Mouse (Mus musculus): ENCODE data around the gene Il31ra.
"Not testable (repeated sequence)": the region's sequence is repeated elsewhere in the genome, so short reads cannot be mapped to it uniquely, and the experiment has no call there.

Il31ra gene

DNA sequence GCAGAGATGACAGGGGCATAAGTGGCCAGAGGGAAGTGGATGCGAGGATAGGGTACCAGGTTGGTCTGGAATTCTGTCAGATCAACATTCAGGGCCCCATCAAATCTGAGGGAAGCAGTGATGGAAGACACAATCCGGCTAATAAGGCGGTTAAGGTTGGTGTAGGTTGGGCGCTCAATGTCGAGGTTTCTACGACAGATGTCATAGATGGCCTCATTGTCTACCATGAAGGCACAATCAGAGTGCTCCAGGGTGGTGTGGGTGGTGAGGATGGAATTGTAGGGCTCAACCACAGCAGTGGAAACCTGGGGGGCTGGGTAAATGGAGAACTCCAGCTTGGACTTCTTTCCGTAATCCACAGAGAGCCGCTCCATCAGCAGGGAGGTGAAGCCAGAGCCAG is at the start of gene Il31ra:
TSS of gene Il31ra (minus strand) at position 101 of the 400 bp plus-strand sequence.
- DNase-seq = not testable (repeated sequence)

DNA sequence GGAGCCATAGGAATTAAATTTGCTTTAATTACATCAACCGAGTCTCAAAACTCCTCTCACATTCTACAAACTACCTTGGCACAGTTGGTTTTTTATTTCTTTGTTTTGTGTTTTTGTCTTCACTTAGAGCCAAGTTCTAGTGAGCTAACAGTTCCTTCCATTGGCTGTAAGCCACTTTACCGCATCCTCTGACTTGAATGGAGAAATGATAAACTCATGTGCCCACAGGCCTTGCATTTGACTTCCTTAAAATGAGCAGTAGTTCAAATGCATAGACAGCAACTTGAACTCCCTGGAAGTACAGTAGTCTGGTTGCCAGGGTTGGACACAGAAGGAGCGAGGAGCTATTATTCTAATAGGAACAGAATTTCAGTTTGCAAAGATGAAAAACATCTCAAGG is 48.7 kb upstream of the Il31ra start:
- DNase-seq = no peak

DNA sequence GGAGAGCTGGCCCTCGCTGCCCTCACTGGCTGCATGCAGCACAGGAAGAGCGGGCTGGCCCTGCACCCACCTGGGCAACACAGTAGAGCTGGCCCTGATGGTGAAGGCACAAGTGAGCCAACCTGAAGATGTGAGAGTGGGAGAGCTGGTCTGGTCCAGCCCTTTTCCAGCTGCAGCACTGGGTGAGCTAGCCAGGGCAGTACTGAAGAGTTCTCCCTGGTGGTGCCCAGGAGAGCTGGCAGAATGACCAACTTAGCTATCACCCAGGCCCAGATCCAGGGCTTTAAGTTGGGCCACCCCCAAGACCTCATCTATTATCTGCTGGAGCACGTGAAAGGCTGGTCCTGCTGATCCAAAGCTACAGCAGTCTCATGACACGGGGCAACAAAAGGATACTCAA is 45.0 kb upstream of the Il31ra start:
- no peak for DNase-seq

DNA sequence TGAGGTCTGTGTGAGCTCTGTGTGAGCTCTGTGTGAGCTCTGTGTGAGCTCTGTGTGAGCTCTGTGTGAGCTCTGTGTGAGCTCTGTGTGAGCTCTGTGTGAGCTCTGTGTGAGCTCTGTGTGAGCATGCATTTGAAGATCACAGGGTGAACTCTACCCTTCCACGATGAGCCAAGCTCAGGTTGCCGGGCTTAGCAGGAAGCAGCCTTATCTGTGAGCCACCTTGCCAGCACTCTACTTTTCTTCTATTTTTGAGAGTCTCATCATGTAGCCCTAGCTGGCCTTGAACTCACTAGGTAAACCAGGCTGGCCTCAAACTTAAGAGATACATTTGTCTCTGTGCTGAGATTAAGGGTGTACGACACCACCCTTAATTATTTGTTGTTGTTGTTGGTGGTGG is 42.3 kb upstream of the Il31ra start:
- no peak for DNase-seq

DNA sequence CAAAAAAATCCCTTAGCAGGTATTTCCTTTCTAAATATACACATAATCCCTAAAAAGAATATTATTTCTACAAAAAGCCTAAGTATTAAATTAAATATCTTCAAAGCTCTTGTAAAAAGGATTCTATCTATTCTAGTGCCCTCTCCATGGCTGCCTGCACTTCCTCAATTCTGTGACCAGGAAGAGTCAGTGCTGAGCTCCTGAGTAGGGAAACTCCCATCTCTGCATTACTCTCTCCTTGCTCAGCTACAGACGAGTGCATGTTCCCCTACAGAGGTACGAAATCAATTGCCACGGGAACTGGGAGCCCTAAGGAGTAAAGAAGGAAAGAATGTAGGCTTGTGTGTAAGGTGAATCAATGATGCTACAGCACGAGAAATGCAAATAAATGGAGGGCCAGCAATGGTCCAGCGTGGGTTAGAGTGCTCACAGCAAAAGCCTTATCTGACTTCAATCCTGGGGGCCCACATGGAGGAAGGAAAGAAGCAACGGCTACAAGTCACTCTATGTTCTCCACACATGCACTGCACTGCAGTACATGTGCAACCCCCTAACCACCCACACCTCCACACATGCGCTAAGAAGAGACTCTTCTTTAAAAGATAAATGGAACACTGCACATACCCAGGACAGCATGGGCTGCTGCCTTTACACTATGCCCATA is 41.1 kb upstream of the Il31ra start:
- DNase-seq = no peak

DNA sequence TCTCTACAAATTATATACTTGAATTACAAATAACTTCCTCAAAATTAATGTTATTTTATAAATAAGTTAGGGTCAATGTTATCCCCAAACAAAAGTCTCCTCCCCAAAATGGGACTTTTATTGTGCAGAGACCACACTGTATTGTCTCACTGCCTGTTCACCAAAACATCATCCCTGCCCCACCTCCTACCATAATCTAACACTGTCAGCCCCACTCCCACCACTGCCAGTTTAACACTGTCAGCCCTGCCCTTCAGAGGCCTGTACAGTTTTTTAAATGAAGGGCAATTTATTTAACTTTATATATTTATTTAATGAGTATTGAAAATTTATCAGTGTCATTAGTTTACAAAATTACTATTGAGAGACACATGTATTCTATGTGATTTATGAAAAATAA is 31.4 kb upstream of the Il31ra start:
- DNase-seq = no peak

DNA sequence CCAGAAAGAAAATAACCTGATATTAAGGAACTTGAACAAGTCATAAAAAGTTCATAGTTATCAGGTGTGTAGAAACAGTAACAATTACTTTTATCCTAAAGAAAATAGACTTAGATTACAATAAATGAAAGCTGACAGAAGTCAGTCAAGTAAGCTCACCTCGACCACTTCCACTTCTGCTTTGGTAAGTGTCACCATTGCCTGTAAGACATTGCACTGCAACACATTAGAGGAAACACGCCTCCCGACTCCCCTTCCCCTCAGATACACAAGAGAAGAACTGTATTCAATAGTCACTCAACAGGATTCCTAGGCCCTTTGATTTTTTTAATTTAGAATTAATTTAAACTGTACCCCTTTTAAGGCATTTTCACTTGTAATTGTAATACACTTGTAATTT is 30.5 kb upstream of the Il31ra start:
- DNase-seq = no peak

DNA sequence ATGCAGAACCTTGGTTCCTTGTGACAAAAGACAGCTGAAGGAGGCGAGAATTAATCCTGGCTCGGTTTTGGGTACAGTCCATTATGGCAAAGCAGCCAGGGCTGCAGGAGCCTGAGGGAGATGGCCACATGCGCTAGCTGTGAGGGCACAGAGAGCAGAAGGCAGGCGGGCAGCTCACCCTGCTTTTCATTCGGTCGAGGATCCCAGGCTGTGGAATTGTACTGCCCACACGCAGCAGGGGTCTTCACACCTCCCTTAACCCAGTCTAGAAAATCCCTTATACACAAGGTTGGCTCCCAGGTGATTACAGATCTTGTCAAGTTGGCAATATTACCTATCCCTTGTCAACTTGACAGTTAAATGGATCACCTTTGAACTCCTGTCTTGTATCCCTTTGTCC is 29.5 kb upstream of the Il31ra start:
- no peak for DNase-seq

DNA sequence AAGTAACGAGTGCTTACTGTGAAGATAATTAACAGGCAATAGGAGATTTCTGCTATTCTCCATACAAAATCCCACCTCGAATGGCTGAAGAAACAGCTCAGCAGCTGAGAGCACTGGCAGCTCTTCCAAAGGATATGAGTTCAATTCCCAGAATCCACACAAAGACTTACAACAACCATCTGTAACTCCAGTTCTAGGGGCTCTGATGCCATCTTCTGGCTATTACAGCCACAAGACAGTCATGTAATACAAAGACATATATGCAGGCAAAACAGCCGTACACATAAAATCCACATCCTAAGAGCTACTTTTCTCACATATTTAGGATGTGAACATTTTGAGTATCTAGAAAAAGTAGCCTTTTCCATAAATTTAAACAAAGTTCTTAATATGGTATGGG is 27.4 kb upstream of the Il31ra start:
- no peak for DNase-seq

DNA sequence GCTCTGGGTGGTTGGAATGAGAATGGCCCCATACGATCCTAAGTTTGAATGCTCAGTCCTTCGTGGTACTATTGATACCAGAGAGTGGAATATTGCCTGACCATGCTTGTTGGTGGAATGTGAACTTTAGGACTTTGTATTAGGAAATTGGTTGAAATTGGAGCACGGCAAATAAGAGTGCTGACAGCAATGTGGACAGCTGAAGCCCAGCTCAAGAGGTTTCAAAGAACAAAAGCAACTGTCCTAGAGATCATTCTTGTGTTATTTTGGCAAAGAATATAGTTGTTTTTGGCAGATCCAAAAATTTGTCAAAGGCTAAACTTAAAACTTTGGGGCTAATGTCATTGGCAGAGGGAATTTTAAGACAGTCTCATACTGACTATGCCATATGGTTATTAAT is 14.4 kb upstream of the Il31ra start:
- DNase-seq = no peak

DNA sequence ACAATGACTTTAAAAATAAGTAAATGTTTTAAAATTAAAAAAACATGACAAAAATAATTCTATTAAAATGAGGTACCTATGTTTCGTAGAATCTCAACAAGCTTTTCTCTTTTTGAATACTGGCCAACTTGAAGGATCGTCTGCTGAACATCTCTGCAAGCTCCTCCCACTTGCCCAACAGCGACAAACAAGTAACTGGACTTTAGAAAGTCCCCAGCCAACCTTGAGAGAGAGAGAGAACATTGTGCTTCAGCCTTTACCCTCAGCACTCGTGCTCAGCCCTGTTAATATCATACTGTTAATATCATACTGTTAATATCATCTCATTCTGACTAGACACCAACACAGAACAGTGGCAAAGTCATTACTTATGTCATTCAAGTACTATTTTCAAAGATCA is 10.3 kb upstream of the Il31ra start:
- DNase-seq = no peak

DNA sequence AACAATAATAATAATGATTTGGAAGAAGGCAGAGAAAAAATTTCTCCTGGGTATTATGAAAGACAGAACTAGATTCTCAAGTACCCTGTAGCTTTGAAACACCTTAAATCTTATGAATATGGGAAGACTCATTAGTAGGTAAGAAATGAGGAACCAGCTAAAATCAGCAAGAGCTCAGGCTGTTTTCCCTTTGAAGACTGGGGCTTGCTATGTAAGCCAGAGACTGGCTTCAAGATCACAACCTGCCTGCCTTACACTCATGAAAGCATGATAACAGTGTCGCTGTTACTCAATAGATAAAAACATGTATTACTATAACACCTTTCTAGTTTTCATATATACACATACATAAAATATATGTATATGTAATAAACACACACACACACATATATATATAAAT is 9.7 kb upstream of the Il31ra start:
- DNase-seq = no peak

DNA sequence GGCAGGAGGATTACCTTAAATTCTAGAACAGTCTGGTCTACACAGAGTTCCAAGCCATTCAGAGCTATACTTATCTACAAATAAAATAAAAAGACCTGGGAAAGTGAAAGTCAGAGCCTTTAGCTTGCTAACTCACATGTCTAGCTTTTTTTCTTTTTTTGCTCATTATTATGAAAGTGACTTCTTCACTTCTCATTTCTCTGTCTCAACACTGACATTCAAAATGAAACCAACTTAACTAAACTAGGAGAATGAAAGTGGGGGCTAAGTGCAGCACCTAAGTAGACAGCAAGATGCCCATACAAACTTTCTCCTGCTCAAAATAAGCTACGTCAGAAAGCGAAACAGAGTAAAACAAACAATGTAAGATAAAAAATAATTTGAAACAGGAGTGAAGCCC is 8.4 kb upstream of the Il31ra start:
- no peak for DNase-seq

DNA sequence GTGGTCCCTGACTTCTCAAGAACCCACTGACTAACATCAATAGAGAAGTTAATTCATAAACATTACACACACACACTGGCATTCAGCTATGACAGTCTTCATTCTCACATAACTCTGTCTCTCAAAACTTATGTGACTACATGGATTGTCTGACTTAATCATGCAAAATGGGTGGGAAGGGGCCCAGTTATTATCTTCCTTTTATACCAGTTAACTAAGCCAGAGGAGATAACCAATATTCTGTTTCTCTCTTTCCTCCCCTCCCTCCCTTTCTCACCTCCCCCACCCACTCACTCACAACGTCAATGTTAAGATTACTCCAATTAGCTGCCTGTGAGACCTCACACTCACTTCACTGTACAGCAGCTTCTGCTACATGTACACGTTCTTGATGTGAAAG is 3.9 kb downstream of the Il31ra start:
- DNase-seq = no peak

DNA sequence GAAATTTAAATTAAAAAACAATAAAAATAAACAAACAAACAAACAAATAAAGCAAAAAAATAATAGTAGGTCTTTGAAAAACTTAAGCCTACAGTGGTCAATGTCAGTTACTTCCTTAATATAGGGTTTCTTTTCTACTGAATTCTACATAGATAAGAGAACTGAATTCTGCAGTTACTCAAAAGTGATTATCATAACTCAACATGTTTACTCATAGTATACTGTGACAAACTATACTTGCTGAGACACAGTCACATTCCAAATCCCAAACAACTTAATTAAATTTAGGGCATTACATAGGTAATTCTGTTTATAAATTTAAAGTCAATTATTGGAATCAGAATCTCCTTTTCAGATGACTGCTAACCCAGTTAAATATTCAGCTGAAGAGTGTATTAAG is 4.5 kb downstream of the Il31ra start:
- no peak for DNase-seq

DNA sequence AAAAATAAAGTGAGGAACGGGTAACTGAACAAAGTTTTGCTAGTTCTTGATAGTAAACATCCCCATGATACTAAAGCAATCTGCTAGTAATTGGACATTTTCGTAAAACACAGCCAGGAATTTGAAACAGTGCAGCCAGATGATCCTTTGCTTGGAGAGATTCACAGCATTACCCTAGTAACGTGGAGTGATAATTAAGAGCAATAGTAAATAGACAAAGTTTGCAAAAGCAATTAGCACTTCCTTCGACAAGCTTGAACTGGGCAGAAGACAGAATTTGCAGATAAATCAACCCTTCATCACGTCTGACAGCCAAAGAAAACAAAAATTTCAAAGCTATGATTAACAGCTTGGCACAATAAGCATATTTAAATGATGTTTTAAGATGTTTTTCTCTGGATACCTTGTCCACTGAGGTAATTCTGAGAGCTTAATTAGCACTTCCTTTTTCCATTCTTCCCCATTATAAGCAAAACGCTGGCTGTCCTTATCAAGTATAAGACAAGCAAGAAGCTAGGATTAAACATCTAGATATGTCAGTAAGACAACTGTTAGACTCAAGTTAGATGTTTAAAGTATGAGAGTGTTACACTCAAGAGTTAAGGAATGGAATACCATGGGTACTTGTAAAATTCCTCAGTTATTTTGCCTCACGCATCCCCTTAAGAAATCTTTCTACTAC is 9.5 kb downstream of the Il31ra start:
- no peak for DNase-seq

DNA sequence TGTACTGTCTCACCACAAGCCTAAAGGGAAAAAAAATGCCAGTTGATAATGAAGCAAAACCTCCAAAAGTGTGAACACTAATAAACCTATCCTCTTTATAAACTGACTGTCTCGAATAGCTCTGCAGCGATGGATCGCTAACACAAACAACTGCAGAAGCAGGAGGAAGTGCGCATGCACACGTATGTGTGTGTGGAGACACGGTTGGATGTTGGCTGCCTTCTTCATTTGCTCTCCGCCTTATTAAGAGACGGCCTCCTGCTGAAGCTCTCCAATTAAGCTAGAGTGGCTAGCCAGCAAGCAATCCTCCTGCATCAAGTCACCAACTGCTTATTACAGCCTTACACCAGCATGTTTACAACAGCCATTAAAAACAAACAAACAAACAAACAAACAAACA is 11.9 kb downstream of the Il31ra start:
- no peak for DNase-seq

DNA sequence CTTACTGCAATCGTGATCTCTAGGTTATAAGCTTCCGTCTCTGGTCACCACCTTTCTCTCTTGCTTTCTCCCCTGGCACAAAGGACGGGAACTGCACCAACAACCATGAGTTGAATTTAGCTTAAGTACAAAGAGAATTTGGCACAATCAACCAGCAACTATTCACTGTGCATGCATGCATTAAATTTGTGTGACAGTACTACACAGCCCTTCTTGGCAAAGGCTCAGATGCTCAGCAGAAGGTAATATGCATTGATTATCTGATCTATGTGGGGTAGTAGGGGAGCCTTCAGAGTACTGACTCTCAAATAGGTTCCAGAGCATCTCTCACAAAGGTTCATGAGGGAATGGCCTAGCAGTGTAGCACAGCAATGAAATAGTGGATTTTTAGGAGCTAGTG is 12.4 kb downstream of the Il31ra start:
- DNase-seq = no peak

DNA sequence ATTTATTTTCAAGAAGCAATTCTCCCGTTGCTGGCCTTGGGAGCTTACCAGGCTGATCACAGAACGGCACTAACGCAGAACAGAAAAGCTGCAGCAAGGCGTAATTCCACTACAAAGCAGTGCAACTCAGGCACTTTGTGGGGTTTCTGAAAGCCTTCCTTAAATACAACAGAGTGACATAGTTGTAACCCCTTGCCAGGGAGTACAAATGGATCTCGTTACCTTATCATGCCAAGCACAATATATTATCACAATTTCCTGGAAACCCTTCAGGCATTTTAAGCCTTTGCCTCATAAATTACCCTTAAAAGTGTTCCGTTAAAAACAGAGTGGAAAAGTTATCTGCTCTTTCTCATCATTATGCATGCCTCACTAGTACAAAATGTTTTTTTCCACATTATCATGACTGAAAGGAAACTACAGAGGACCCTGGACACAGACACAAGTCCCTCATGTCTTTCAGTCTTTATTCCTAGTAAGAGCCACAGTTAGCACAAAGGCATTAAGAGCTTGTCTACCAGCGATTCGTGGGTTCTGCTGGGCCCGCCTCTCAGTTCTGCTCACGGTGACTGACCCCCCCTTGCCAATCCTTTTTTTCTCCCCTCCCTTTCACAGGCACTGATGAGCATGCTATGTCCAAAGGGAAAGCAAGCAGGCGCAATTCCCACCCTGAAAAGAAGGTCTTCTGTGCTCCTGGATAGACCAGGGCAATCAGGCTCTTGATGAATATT is 13.4 kb downstream of the Il31ra start:
- no peak for DNase-seq

DNA sequence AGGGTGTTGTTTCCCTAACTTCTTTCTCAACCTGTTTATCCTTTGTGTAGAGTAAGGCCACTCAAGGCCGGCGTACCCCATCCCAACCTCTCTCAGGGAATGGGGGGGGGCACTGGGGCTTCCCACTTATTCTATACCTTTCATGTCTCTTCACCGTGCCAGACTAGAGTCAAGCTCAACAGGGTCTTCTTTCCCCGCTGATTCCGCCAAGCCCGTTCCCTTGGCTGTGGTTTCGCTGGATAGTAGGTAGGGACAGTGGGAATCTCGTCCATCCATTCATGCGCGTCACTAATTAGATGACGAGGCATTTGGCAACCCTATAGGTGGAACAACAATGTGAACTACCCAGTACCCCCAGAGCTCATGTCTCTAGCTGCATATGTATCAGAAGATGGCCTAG is 16.1 kb downstream of the Il31ra start:
- not testable (repeated sequence) for DNase-seq

DNA sequence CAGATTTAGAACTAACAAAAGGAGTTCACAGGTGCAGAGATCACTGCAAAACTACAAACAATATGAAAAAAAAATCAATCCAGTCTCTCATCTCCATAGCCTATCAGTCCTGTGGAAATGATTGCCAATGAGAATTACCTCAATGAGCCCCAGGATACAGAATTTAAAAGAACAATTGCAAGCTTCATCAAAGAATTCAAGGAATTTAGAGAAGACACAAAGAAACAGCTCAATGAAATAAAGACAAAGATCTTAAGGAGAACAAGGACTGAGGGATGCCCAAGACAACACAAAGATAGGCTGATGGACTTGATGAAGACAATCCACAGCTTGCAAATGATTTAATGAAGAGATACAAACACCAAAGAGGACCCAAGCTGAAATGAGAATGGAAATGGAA is 20.4 kb downstream of the Il31ra start:
- no peak for DNase-seq

DNA sequence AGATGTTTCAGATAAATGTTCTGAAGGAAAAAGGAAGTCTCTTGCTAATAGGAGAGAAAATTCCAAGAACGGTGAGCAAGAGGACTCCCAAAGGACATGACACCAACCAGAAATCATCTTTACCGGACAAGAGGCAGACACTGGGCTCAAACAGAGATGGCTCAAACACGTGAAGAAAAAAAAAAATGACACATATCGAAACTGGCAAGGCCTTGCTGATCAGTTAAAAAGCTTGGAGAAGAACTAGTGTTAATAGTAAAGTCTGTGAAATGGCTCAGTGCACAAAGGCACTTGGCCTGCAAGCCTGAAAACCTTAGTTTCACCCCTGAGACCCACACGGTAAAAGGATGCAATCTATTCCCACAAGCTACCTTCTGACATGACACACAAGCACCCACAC is 23.4 kb downstream of the Il31ra start:
- no peak for DNase-seq

DNA sequence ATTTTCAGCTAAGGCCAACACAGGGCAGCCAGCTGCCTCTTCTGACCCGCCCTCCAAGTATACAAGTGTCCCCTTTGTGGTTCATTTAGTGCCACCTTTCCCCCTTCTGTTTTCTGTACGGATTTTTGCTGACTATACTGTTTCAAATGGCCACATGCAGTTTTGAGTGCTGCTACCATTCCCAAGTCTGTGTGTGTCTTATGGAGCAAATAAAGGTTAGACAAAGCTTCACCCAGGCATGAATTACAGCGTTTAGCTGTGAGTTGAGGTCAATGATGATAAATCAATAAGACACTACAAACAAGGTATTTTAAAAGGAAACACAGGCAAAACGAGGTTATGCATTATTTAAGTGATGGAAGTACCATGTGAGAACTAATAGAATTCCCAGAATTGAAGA is 24.6 kb downstream of the Il31ra start:
- DNase-seq = no peak

DNA sequence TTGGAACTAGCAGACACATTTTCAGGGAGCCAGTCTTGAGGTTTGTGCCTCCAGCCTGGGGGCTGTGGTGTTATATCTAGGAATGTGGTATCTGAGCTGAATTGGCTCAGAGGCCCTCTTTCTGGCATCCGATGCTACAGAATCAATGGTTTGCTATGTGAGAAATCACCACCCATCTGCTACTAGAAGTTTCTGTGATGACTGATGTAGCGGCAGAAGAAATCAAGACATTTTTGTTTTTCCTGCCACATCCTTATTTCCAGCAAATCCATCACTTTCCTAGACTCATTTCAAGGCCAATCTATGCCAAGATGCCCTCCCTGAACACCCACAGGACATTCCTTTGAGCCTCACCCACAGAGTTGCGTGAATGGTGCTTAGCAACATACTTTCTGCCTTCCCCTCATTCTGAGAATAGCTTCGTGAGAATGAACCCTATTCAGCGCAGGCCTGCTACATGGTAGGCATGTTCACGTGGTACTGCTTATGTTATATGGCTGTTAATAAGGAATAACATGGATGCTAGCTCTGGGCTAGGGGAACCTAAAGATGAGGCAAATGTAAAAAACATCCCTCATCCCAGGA is 33.5 kb downstream of the Il31ra start:
- DNase-seq = no peak
